Mouse (Mus musculus) spleen, adult 10 weeks (tissue): ENCODE results near the gene Ceacam11. TPM values are rescaled to one million over a fixed set of nuclear protein-coding genes. Genes with fewer than 3 reads are reported as not detected.

Experiments used
- polyA plus RNA-seq: library from polyadenylated mRNA; stranded (reverse); fragments of 350-450 nt; fragmentation: Illumina TruSeq; extraction: RNeasy Lipid Tissue Mini Kit (QIAGEN cat#74804); gene quantifications from one replicate; pipeline ENCODE4 v1.2.3, GENCODE M21; 2015; ENCODE audit warnings: low replicate concordance; ENCODE audit not compliant: insufficient read depth

The Ceacam11 gene
- not detected for polyA plus RNA-seq

GRCm38 (mm10) chr7:17971824-17972223, at the start of gene Ceacam11:
Gene Ceacam11, plus strand, starts transcription at chr7:17972124.

GRCm38 (mm10) chr7:18009589-18009988, 37.7 kb downstream of the Ceacam11 start, which contains the start of gene Ceacam13:
Gene Ceacam13, plus strand, starts transcription at chr7:18009889.

Other genes with a start within 250 kb of the Ceacam11 start
- not detected for gene Ceacam14, start 159.5 kb upstream of the Ceacam11 start, polyA plus RNA-seq
- not detected for gene Gm5155, start 100.4 kb upstream of the Ceacam11 start, polyA plus RNA-seq
- gene Ceacam13, start 37.8 kb downstream of the Ceacam11 start, polyA plus RNA-seq, result not detected
- not detected for gene Ceacam12, start 93.8 kb downstream of the Ceacam11 start, polyA plus RNA-seq
- not detected for gene Igfl3, start 204.4 kb downstream of the Ceacam11 start, polyA plus RNA-seq